Mouse (Mus musculus): Measurements from ENCODE around the gene Hdac9.

DNA sequence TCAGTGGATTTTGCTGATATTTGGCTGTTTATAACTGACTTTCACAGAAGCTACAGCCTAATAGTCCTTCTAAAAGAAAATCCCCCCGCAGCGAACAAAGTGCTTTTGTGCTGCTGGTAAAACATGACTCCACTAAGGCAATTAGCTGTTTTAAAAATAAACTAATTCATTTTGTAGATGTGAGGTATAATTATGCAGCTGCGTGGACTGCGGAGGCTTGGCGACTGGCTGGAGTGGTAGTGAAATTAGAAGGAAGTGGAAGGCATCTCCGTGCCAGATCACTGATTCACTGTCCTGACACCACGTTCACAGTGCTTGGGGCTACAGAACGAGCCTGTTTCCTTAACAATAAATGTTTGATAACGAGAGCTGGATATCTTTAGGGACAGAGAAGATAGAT lies 366.6 kb downstream of the Hdac9 start:
- TF ChIP-seq CTCF (IDR thresholded peaks at IDR 0.05; ENCODE audit: low read depth): no peak
- TF ChIP-seq EP300 (optimal IDR thresholded peaks at IDR 0.05): no peak

Data from stomach, postnatal 0 days (tissue).